Mouse (Mus musculus) embryonic facial prominence, embryonic 13.5 days (tissue): ENCODE results near the gene Prox1. TPM values are rescaled to one million over a fixed set of nuclear protein-coding genes. Genes with fewer than 3 reads are reported as not detected.

Experiments
- ATAC-seq: fragments of 200-750 bp; cut with Nextera tagmentation; 2 replicates; pipeline ENCODE4 v1.8.0; 2017; ENCODE audit warnings: low read depth; ENCODE audit not compliant: insufficient number of reproducible peaks, insufficient read depth, low FRiP score, low TSS enrichment
- H3K27ac ChIP-seq: fragments of 300-500 bp; sonication (generic); 2 replicates; pipeline ENCODE4 v1.5.1; 2015; ENCODE audit warnings: moderate library complexity, mild to moderate bottlenecking, inconsistent platforms
- H3K27me3 ChIP-seq: fragments of 300-500 bp; sonication (generic); 2 replicates; pipeline ENCODE4 v1.6.1; 2015; ENCODE audit warnings: mild to moderate bottlenecking, inconsistent platforms
- H3K36me3 ChIP-seq: fragments of 300-500 bp; sonication (generic); 2 replicates; pipeline ENCODE4 v1.6.1; 2015; ENCODE audit warnings: mild to moderate bottlenecking, inconsistent platforms
- H3K4me1 ChIP-seq: fragments of 300-500 bp; sonication (generic); 2 replicates; pipeline ENCODE4 v1.6.1; 2015; ENCODE audit warnings: inconsistent platforms
- H3K4me2 ChIP-seq: fragments of 300-500 bp; sonication (generic); 2 replicates; pipeline ENCODE4 v1.6.1; 2015; ENCODE audit warnings: moderate library complexity, mild to moderate bottlenecking, inconsistent platforms
- H3K4me3 ChIP-seq: fragments of 300-500 bp; sonication (generic); 2 replicates; pipeline ENCODE4 v1.5.1; 2015; ENCODE audit warnings: mild to moderate bottlenecking, inconsistent platforms
- H3K9ac ChIP-seq: fragments of 300-500 bp; sonication (generic); 2 replicates; pipeline ENCODE4 v1.6.1; 2015; ENCODE audit warnings: mild to moderate bottlenecking, inconsistent platforms
- H3K9me3 ChIP-seq: fragments of 300-500 bp; sonication (generic); 2 replicates; pipeline ENCODE4 v1.6.1; 2016; ENCODE audit warnings: inconsistent platforms
- WGBS: fragments of 180-500 bp; shearing (Covaris S2); methylation state at CpG from one replicate; pipeline ENCODE4 v1.1.7; 2015; ENCODE audit warnings: mixed read lengths; 5-methylcytosine and 5-hydroxymethylcytosine counted together
- polyA plus RNA-seq: library from polyadenylated mRNA; unstranded; fragments of >200 nt; fragmentation: Nextera tagmentation; extraction: Ambion mirVana; gene quantifications from 2 replicates; pipeline ENCODE4 v1.2.1, GENCODE M21; 2015

Prox1 gene
- polyA plus RNA-seq, 1 experiment from 2014 or later, result 1.3 TPM

DNA sequence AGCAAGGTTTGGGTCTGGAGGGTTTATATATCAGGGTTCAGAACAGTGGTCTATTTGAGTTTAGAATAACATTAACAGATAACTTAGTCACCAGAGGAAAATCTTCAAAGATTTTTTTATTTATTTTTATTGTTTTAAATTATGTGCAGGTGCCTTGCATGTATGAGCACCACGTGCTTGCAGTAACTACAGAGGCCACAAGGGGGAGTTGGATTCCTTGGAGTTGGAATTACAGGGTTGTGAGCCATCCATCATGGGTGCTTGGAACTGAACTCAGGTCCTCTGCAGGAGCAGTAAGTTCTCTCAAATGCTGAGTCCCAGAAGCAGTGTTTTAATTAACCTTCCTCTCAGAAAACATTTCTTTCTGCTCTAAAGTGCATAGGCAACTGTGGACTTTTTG is 54.5 kb downstream of the Prox1 start:
- Histone ChIP-seq H3K4me1 (no peaks in the 10 kb centered on the region), H3K9me3 (0 out of 2 replicates have a peak, but pooled peaks cover 4% of the 10 kb centered on the region), H3K27ac (no peak overlapping the region), H3K9ac (no peak overlapping the region), H3K27me3 (no peaks in the 10 kb centered on the region), H3K4me2 (no peak overlapping the region), H3K36me3 (no peaks in the 10 kb centered on the region), H3K4me3 (no peak overlapping the region)
- ATAC-seq, result no peak
- WGBS, result 75% methylated on average over 1 of the region's 1 CpGs

DNA sequence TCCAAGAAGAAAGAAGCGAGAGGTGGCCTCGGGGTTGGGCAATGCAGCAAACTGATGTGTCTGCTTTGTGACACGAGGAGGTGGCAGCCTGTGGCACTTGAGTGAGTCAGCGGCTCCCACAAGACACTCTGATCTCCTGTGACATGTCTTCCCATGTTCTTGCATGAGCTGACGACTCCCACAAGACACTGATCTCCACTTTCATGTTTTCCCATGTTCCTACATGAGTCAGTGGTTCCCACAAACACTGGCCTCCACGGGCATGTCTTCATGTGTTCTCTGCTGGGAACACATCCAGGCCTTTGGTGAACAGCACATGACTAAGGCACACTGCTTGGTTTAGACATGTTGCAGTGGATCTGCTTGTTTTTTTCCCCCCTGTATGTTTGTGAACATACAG is 58.8 kb downstream of the Prox1 start:
- no peak overlapping the region for H3K4me3 ChIP-seq
- H3K27me3 ChIP-seq, result no peaks in the 10 kb centered on the region
- peaks cover 10% of the 10 kb centered on the region; the same call in 1 of the 2 replicates for H3K9me3 ChIP-seq
- H3K4me2 ChIP-seq, result no peak overlapping the region
- no peaks in the 10 kb centered on the region for H3K36me3 ChIP-seq
- H3K27ac ChIP-seq, result no peak overlapping the region
- WGBS, result 72% methylated on average over 6 of the region's 6 CpGs
- ATAC-seq, result no peak
- H3K9ac ChIP-seq, result no peak overlapping the region
- no peaks in the 10 kb centered on the region for H3K4me1 ChIP-seq

DNA sequence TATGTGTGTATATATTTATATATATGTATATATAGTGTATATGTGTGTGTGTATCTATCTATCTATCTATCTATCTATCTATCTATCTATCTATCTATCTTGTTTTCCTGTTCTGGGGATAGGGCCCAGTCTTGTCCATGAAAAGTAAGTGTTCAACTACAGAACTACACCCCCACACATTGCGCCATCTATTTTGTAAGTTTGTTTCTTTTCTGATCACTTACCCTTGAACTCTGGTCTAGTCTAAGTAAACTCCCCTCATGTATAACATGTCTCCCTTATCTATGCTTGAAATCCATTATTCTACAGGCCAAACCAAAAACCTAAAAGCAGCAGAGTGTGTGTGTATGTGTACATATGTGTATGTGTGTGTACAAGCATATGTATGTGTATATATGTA is 62.9 kb downstream of the Prox1 start:
- 92% methylated on average over 1 of the region's 1 CpGs for WGBS
- no peak for ATAC-seq
- Histone ChIP-seq H3K4me3 (no peak overlapping the region), H3K9me3 (peaks cover 6% of the 10 kb centered on the region; the same call in 1 of the 2 replicates), H3K9ac (no peak overlapping the region), H3K27ac (no peak overlapping the region), H3K27me3 (no peaks in the 10 kb centered on the region), H3K4me2 (no peak overlapping the region), H3K36me3 (no peaks in the 10 kb centered on the region), H3K4me1 (no peaks in the 10 kb centered on the region)

DNA sequence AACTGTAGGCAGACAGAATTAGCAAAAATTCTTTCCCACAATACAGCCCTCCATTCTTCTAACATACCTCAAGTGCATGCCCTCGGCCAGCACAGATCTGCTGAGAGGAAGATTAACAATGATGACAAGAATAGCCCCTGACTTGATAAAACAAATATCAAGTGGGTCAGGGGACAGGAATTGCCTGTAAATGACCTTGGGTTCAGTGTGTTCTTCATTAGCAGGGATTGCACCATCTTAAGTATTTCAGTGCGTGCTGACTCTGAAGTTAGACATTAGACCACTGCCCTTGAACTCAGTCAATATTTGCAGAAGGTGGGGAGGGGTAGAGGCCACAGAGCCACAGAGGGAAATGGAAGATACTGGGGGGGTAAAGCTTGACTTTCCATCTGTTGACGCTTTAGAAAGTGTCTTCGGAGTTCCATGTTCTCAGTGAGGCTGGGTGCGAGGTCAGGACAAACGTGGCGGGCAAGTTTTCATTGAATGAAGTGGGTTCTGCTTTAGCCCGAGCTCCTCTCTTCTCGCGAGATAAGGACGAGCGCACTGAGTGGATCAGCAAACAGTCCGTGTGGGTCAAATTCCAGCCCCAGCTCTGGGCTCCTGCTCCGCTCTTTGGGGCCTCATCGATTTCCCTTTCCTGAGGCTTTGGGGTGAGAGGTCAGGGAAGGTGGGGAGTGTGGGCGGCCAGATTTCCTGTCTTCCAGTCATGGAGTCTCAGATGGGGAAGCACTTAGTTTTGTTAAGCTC is 63.7 kb downstream of the Prox1 start:
- Histone ChIP-seq H3K4me3 (no peak overlapping the region), H3K4me1 (no peaks in the 10 kb centered on the region), H3K27ac (no peak overlapping the region), H3K36me3 (no peaks in the 10 kb centered on the region), H3K4me2 (no peak overlapping the region), H3K9ac (no peak overlapping the region), H3K9me3 (peaks cover 6% of the 10 kb centered on the region; the same call in 1 of the 2 replicates), H3K27me3 (no peaks in the 10 kb centered on the region)
- ATAC-seq, result no peak
- 56% methylated on average over 16 of the region's 16 CpGs for WGBS

DNA sequence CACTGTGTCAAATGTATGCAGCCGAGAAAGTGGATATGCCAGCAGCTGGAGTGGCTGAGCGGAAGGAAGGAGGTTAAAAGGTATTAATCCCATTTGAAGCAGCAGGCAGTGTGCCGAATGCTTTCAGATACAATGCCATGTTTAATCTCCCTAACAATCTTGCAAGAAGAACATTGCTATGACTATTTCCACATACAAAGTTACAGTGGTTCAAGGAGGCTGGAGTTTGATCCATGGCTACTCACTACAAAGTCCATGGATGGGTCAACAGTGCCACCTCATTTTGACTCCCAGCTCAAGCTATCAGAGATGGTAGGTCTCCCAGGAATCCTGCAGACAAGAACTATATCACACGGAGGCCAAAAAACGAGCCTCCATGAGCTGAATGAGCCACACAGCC is 64.5 kb downstream of the Prox1 start:
- no peaks in the 10 kb centered on the region for H3K27me3 ChIP-seq
- H3K4me3 ChIP-seq, result no peak overlapping the region
- peaks cover 6% of the 10 kb centered on the region; the same call in 1 of the 2 replicates for H3K9me3 ChIP-seq
- no peaks in the 10 kb centered on the region for H3K4me1 ChIP-seq
- WGBS, result 79% methylated on average over 5 of the region's 5 CpGs
- ATAC-seq, result no peak
- H3K27ac ChIP-seq, result no peak overlapping the region
- H3K4me2 ChIP-seq, result no peak overlapping the region
- no peaks in the 10 kb centered on the region for H3K36me3 ChIP-seq
- no peak overlapping the region for H3K9ac ChIP-seq

DNA sequence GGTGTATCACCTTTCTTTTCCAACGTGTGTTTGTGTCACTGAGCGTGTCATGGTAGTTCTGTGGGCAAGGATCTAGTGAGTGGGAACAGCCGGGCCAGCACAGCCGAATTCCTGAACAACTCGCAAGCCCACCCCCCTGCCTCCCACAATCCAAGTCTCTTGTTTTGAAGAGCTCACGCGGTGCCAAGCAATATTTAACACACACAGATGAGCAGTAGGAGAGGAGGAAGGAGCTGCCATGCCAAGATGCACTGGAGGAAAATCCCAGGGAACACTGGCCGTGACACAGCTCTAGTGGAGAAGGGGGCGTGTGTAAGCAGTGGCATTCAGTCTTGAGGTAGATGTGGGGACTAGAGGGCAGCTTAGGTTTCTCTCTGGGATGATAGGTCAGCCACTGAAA is 77.2 kb downstream of the Prox1 start:
- no peak overlapping the region for H3K4me2 ChIP-seq
- no peak overlapping the region for H3K27ac ChIP-seq
- no peaks in the 10 kb centered on the region for H3K4me1 ChIP-seq
- no peaks in the 10 kb centered on the region for H3K27me3 ChIP-seq
- WGBS, result 81% methylated on average over 9 of the region's 9 CpGs
- H3K4me3 ChIP-seq, result no peak overlapping the region
- no peaks in the 10 kb centered on the region for H3K36me3 ChIP-seq
- no peak overlapping the region for H3K9ac ChIP-seq
- H3K9me3 ChIP-seq, result no peaks in the 10 kb centered on the region
- ATAC-seq, result no peak

DNA sequence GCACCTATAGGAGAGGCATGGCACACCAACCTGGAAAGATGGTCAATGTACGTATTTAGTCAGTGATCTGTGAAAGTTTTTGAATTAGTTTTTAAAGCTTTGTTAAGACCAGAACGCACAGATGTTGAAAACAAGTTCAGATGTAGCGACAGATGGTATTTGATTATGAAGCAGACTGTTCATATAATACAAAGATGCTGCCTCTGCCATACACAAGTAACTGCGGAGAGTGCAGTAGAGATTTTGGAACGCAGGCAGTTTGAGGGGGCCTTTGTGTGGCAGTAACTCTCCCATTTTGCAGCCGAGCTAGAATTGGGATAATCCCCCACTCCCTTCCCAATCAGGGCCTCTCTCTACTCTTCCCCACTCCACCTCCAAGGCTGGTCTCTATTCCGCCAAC is 78.4 kb downstream of the Prox1 start:
- no peaks in the 10 kb centered on the region for H3K27me3 ChIP-seq
- H3K9ac ChIP-seq, result no peak overlapping the region
- no peak for ATAC-seq
- H3K4me3 ChIP-seq, result no peak overlapping the region
- 77% methylated on average over 7 of the region's 7 CpGs for WGBS
- no peaks in the 10 kb centered on the region for H3K4me1 ChIP-seq
- H3K36me3 ChIP-seq, result no peaks in the 10 kb centered on the region
- H3K9me3 ChIP-seq, result no peaks in the 10 kb centered on the region
- no peak overlapping the region for H3K4me2 ChIP-seq
- no peak overlapping the region for H3K27ac ChIP-seq

DNA sequence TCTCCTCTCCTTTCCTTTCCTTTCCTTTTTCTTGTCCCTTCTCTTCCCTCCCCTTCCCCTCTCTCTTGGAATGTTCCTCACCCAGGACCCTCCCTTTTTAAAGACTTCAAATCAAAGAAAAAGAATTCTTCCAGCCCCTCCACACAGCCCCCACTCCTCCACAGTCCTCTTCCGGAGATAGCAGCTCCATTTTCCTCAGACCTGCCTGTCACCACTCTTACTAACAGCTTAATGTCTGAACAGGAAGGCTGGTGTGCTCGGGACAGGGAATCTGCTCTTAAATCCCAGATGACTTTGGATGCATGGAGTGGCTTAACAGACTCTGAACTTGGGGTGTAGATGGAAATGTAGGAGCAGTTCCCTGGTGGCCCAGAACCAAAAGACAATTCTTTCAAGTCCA is 81.6 kb downstream of the Prox1 start:
- H3K9ac ChIP-seq, result no peak overlapping the region
- H3K27me3 ChIP-seq, result no peaks in the 10 kb centered on the region
- no peak overlapping the region for H3K4me3 ChIP-seq
- no peak for ATAC-seq
- no peak overlapping the region for H3K27ac ChIP-seq
- H3K4me1 ChIP-seq, result no peaks in the 10 kb centered on the region
- no peaks in the 10 kb centered on the region for H3K9me3 ChIP-seq
- H3K36me3 ChIP-seq, result no peaks in the 10 kb centered on the region
- WGBS, result 41% methylated on average over 2 of the region's 2 CpGs
- H3K4me2 ChIP-seq, result no peak overlapping the region

DNA sequence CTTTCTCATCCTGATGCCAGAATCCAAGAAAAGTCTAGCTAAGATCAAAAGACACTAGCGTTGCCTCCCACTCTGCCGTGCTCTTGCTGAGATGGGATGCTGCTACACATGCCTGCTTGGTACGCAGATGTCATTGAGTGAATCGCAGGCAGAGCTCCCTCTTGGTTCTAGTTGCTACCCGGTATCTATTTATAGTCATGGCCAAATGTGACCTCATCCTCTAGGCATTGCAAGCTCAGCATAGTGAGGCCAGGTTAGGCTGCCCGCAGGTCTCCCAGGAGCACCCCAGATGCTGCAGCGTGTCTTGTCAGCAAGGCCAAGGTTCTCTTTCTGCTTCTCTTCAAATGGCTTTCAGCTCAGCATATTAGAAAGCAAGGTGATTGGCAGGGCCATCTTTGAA is 84.8 kb downstream of the Prox1 start:
- ATAC-seq, result no peak
- H3K4me1 ChIP-seq, result no peaks in the 10 kb centered on the region
- 87% methylated on average over 7 of the region's 7 CpGs for WGBS

DNA sequence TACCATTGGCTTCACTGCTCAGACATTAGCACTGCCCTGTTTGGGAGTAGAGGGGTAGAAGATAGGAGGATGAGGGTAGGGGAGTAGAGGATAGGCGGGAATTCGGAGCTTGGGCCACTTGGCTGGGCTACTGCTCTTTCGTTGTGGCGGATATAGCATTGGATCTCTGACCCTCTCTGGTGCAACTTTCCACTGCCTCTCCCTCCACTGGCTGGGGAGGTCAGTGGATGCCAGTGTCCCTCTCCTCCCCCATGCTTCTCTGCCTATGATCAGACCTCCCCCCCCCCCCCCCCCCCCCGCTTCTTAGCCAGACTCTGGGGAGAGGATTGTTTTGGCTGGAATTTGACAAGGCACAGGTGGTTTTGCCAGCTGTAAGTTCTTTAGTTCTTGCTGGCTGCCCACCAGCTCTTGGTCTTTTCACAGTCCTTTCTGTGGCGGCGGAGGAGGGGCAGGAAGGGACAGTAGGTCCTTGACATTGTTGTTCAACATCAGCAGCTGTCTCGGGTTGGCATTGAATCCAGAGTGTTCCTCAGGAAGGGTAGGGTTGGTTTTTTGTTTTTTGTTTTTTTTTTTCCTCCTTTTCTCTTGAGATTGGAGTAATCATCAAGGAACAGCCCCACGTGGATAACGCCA is 90.8 kb downstream of the Prox1 start:
- Histone ChIP-seq H3K9me3 (no peaks in the 10 kb centered on the region), H3K4me1 (no peaks in the 10 kb centered on the region), H3K4me3 (no peak overlapping the region), H3K4me2 (no peak overlapping the region), H3K36me3 (no peaks in the 10 kb centered on the region), H3K9ac (no peak overlapping the region), H3K27ac (no peak overlapping the region), H3K27me3 (no peaks in the 10 kb centered on the region)
- WGBS, result 75% methylated on average over 10 of the region's 10 CpGs
- no peak for ATAC-seq

More for the DNA sequence above, 84.8 kb downstream of the Prox1 start:
- H3K9ac ChIP-seq, result no peak overlapping the region
- no peak overlapping the region for H3K27ac ChIP-seq
- no peak overlapping the region for H3K4me3 ChIP-seq
- H3K4me2 ChIP-seq, result no peak overlapping the region
- H3K36me3 ChIP-seq, result no peaks in the 10 kb centered on the region
- no peaks in the 10 kb centered on the region for H3K9me3 ChIP-seq
- H3K27me3 ChIP-seq, result no peaks in the 10 kb centered on the region

DNA sequence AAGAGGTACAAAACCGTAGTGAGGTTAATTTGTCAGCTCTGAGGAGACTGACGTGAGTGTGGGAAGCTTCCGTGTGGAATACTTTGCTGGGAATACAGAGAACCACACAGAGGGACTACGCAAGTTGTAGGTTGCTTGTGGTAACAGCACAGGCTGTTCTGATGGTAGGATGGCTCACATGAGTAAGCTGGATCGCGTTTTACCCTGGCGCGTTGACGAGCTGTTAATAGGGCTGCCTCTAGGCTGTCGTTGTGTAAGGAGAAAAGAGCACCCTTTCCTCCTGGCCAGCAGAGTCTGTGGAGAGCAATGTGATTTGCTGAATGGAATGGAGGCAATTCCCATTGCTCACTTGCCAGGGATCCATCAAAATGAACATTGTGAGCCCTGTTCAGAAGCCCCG is 93.9 kb downstream of the Prox1 start:
- WGBS, result 83% methylated on average over 11 of the region's 11 CpGs

More for the DNA sequence above, 93.9 kb downstream of the Prox1 start:
- ATAC-seq, result no peak
- no peaks in the 10 kb centered on the region for H3K36me3 ChIP-seq
- no peaks in the 10 kb centered on the region for H3K27me3 ChIP-seq
- H3K4me1 ChIP-seq, result no peaks in the 10 kb centered on the region
- no peak overlapping the region for H3K27ac ChIP-seq
- H3K4me3 ChIP-seq, result no peak overlapping the region
- no peaks in the 10 kb centered on the region for H3K9me3 ChIP-seq
- no peak overlapping the region for H3K4me2 ChIP-seq
- H3K9ac ChIP-seq, result no peak overlapping the region
